Mouse (Mus musculus) liver, embryonic 14.5 days (tissue): ENCODE measurements around the gene Zfp385b. TPM values are rescaled to one million over a fixed set of nuclear protein-coding genes. Genes with fewer than 3 reads are reported as not detected.

Experiments used
- ATAC-seq: fragments of 200-750 bp; cut with Nextera tagmentation; 2 replicates; pipeline ENCODE4 v1.8.0; 2017; ENCODE audit warnings: moderate number of reproducible peaks, mild to moderate bottlenecking, moderate library complexity; ENCODE audit not compliant: insufficient read depth
- DNase-seq, 3 experiments: peaks; one replicate each; pipeline ENCODE4 v3.0.0-alpha.2; 2012 to 2013; ENCODE audit warnings: low read depth in 3 of 3, low spot score in 3 of 3
- H3K27ac ChIP-seq: fragments of 300-500 bp; sonication (generic); 2 replicates; pipeline ENCODE4 v1.5.1; 2014; ENCODE audit warnings: moderate library complexity, mild to moderate bottlenecking, control low read depth, inconsistent platforms
- H3K27me3 ChIP-seq: fragments of 300-500 bp; sonication (generic); 2 replicates; pipeline ENCODE4 v1.6.1; 2014; ENCODE audit warnings: mild to moderate bottlenecking, low read length, moderate library complexity; ENCODE audit not compliant: control insufficient read depth, insufficient read depth
- H3K36me3 ChIP-seq: fragments of 300-500 bp; sonication (generic); replicated peaks from 2 replicates; pipeline ENCODE4 v1.6.1; 2014; ENCODE audit warnings: low read depth; ENCODE audit not compliant: control insufficient read depth, insufficient read depth
- H3K4me1 ChIP-seq, 2 experiments: fragments of 200-500 bp in 1 of 2; fragments of 300-500 bp in 1 of 2; sonication (generic) in 1 of 2; replicated peaks; 2 replicates each; pipeline ENCODE4 v1.6.1; 2012 to 2014; ENCODE audit warnings: antibody characterized with exemption in 1 of 2, inconsistent platforms in 1 of 2, low read length in 1 of 2; ENCODE audit not compliant: control insufficient read depth in 2 of 2, insufficient read depth in 2 of 2
- H3K4me2 ChIP-seq: fragments of 300-500 bp; sonication (generic); 2 replicates; pipeline ENCODE4 v1.6.1; 2014; ENCODE audit warnings: low read depth, mild to moderate bottlenecking, control low read depth, moderate library complexity
- H3K4me3 ChIP-seq, 2 experiments: fragments of 200-500 bp in 1 of 2; fragments of 300-500 bp in 1 of 2; sonication (generic) in 1 of 2; 2 replicates each; pipeline ENCODE4 v1.5.1; 2012 to 2014; ENCODE audit warnings: low read depth in 2 of 2, low read length in 2 of 2, mild to moderate bottlenecking in 2 of 2, control low read depth in 1 of 2, inconsistent platforms in 1 of 2, moderate library complexity in 1 of 2; ENCODE audit not compliant: insufficient read depth in 1 of 2
- H3K9ac ChIP-seq: fragments of 300-500 bp; sonication (generic); replicated peaks from 2 replicates; pipeline ENCODE4 v1.6.1; 2014; ENCODE audit warnings: mild to moderate bottlenecking, control low read depth, moderate library complexity
- H3K9me3 ChIP-seq: fragments of 300-500 bp; sonication (generic); 2 replicates; pipeline ENCODE4 v1.6.1; 2016; ENCODE audit warnings: low read length, mixed read lengths; ENCODE audit not compliant: control insufficient read depth
- CTCF ChIP-seq: IDR thresholded peaks from 2 replicates; pipeline ENCODE4 v1.5.1; 2016; ENCODE audit warnings: antibody characterized with exemption, low read depth, control low read depth
- EP300 ChIP-seq: IDR thresholded peaks from 2 replicates; pipeline ENCODE4 v1.6.1; 2016; ENCODE audit warnings: antibody characterized with exemption, low read depth
- WGBS: fragments of 180-500 bp; shearing (Covaris S2); extraction: QIAGEN DNeasy Blood & Tissue Kit; methylation state at CpG from one replicate; pipeline ENCODE4 v1.1.7; 2014; ENCODE audit not compliant: insufficient replicate concordance; 5-methylcytosine and 5-hydroxymethylcytosine counted together
- polyA plus RNA-seq, 2 experiments: library from polyadenylated mRNA; depleted of rRNA in 1 of 2; stranded (reverse) in 1 of 2; unstranded in 1 of 2; fragments of >200 nt; fragmentation: Nextera tagmentation in 1 of 2; extraction: Ambion mirVana in 1 of 2; gene quantifications; 2 replicates each; pipeline versions ENCODE4 v1.2.1 to v1.2.3; 2012 to 2014

Gene Zfp385b
- polyA plus RNA-seq, 2 experiments, result 2.8 TPM

- Histone ChIP-seq H3K4me3 (no peak overlapping the region), H3K4me1 (no peaks in the 10 kb centered on the region), H3K27me3 (no peaks in the 10 kb centered on the region), H3K4me2 (no peak overlapping the region), H3K9me3 (no peaks in the 10 kb centered on the region), H3K27ac (no peak overlapping the region), H3K36me3 (no peaks in the 10 kb centered on the region), H3K9ac (no peak overlapping the region)
- ATAC-seq (no peak), DNase-seq (no peak)
- TF ChIP-seq EP300, result no peak
- no peak for TF ChIP-seq CTCF
- 68% methylated on average over 12 of the region's 12 CpGs for WGBS
Measured at GRCm38 (mm10) chr2:77589205-77589901, 230.1 kb downstream of the Zfp385b start.

GRCm38 (mm10) chr2:77587387-77587786, 232.1 kb downstream of the Zfp385b start:
- no peak overlapping the region for H3K27ac ChIP-seq
- ATAC-seq, result no peak

GRCm38 (mm10) chr2:77586581-77587360, 232.7 kb downstream of the Zfp385b start:
- ATAC-seq, result no peak
- no peak overlapping the region for H3K4me2 ChIP-seq
- H3K36me3 ChIP-seq, result no peaks in the 10 kb centered on the region
- no peaks in the 10 kb centered on the region for H3K4me1 ChIP-seq
- H3K4me3 ChIP-seq, result no peak overlapping the region
- no peak overlapping the region for H3K27ac ChIP-seq
- TF ChIP-seq CTCF (no peak), EP300 (no peak)
- H3K9me3 ChIP-seq, result no peaks in the 10 kb centered on the region
- WGBS, result 48% methylated on average over 4 of the region's 4 CpGs
- H3K9ac ChIP-seq, result no peak overlapping the region
- no peaks in the 10 kb centered on the region for H3K27me3 ChIP-seq
- no peak for DNase-seq

More at GRCm38 (mm10) chr2:77587387-77587786, 232.1 kb downstream of the Zfp385b start:
- Histone ChIP-seq H3K4me3 (no peak overlapping the region), H3K36me3 (no peaks in the 10 kb centered on the region), H3K4me1 (no peaks in the 10 kb centered on the region), H3K27me3 (no peaks in the 10 kb centered on the region), H3K9ac (no peak overlapping the region), H3K4me2 (no peak overlapping the region), H3K9me3 (no peaks in the 10 kb centered on the region)
- DNase-seq, result no peak
- WGBS, result 49% methylated on average over 4 of the region's 4 CpGs
- TF ChIP-seq CTCF (no peak), EP300 (no peak)

GRCm38 (mm10) chr2:77583586-77583985, 235.9 kb downstream of the Zfp385b start:
- ATAC-seq, result no peak
- Histone ChIP-seq H3K27me3 (no peaks in the 10 kb centered on the region), H3K4me3 (no peak overlapping the region), H3K36me3 (no peaks in the 10 kb centered on the region), H3K27ac (no peak overlapping the region), H3K4me1 (no peaks in the 10 kb centered on the region), H3K9ac (no peak overlapping the region), H3K9me3 (no peaks in the 10 kb centered on the region), H3K4me2 (no peak overlapping the region)
- DNase-seq, result no peak
- 74% methylated on average over 1 of the region's 1 CpGs for WGBS
- TF ChIP-seq CTCF (no peak), EP300 (no peak)

- ATAC-seq (no peak), DNase-seq (no peak)
- H3K27ac ChIP-seq, result no peak overlapping the region
- WGBS, result 56% methylated on average over 1 of the region's 1 CpGs
- no peaks in the 10 kb centered on the region for H3K9me3 ChIP-seq
- H3K4me1 ChIP-seq, result no peaks in the 10 kb centered on the region
- H3K9ac ChIP-seq, result no peak overlapping the region
- no peaks in the 10 kb centered on the region for H3K27me3 ChIP-seq
- H3K4me2 ChIP-seq, result no peak overlapping the region
- H3K4me3 ChIP-seq, result no peak overlapping the region
- H3K36me3 ChIP-seq, result no peaks in the 10 kb centered on the region
- TF ChIP-seq CTCF, result no peak
- no peak for TF ChIP-seq EP300
Measured at GRCm38 (mm10) chr2:77576571-77576970, 242.9 kb downstream of the Zfp385b start.
